Comparison of ENCODE assay signal across 8 mouse cellular contexts in genomic region chr15:101246231-101247154, GRCm38 (mm10). TPM values are rescaled to one million over a fixed set of nuclear protein-coding genes. Genes with fewer than 3 reads are reported as not detected.
DNase-seq lines count a peak whose midpoint lies in the region; ATAC-seq and TF ChIP-seq lines count a peak whose summit lies in the region.

No protein-coding gene starts in this region.

- 1% methylated on average over 55 of the region's 56 CpGs for WGBS in kidney, embryonic 14.5 days
- WGBS in limb, embryonic 15.5 days, result 1% methylated on average over 56 of the region's 56 CpGs

- ATAC-seq in kidney, embryonic 14.5 days (ENCODE audit: low FRiP score, low TSS enrichment), result peak; percentile 98
- peak; percentile 96 for ATAC-seq in limb, embryonic 15.5 days (ENCODE audit: insufficient number of reproducible peaks, low FRiP score, low TSS enrichment, low read depth)

- no peak for TF ChIP-seq POLR2A in bone marrow macrophage, adult 2 months (IDR thresholded peaks at IDR 0.05; ENCODE audit: borderline replicate concordance, low read depth, low read length)
- peak; percentile 66 for TF ChIP-seq POLR2A in embryonic fibroblast, embryonic 13.5 days (IDR thresholded peaks at IDR 0.05; ENCODE audit: low read depth, low read length)

- peak overlapping the region; percentile 58 for H3K9ac ChIP-seq in kidney, embryonic 14.5 days (ENCODE audit: low read depth, low read length)
- H3K9ac ChIP-seq in limb, embryonic 15.5 days, result 0 out of 2 replicates have a peak overlapping the region, but pooled peaks have one; percentile 26

- peak overlapping the region; percentile 81 for H3K27ac ChIP-seq in bone marrow macrophage, adult 2 months (ENCODE audit: insufficient read depth, low read depth, low read length)
- H3K27ac ChIP-seq in embryonic fibroblast, embryonic 13.5 days (ENCODE audit: insufficient read depth, low read length), result peak overlapping the region; percentile 84
- peak overlapping the region; percentile 68 for H3K27ac ChIP-seq in kidney, embryonic 14.5 days (ENCODE audit: low read depth, low read length)
- peak overlapping the region; percentile 95 for H3K27ac ChIP-seq in limb, embryonic 15.5 days

- no peaks in the 10 kb centered on the region for H3K36me3 ChIP-seq in kidney, embryonic 14.5 days (ENCODE audit: control insufficient read depth, insufficient read depth, low read length)
- no peaks in the 10 kb centered on the region for H3K36me3 ChIP-seq in limb, embryonic 15.5 days

- no peaks in the 10 kb centered on the region for H3K27me3 ChIP-seq in kidney, embryonic 14.5 days (ENCODE audit: control insufficient read depth, insufficient read depth, low read length)
- no peaks in the 10 kb centered on the region for H3K27me3 ChIP-seq in limb, embryonic 15.5 days

- peak overlapping the region; percentile 50 for H3K4me2 ChIP-seq in kidney, embryonic 14.5 days (replicated peaks; ENCODE audit: low read depth, low read length)
- peak overlapping the region; percentile 68 for H3K4me2 ChIP-seq in limb, embryonic 15.5 days

- TF ChIP-seq CTCF in bone marrow macrophage, adult 2 months (IDR thresholded peaks at IDR 0.05; ENCODE audit: low read depth, low read length), result no peak
- TF ChIP-seq CTCF in embryonic fibroblast, embryonic 13.5 days (IDR thresholded peaks at IDR 0.05; ENCODE audit: borderline replicate concordance, insufficient read depth, low read length), result no peak

- DNase-seq in 416B (ENCODE audit: low read depth), result peak; percentile 99
- peak; percentile 98 to 99 for DNase-seq in heart, adult 9 months (ENCODE audit: low spot score in 2 of 2)
- DNase-seq in monocyte, adult 2 months (ENCODE audit: low read depth in 1 of 2, low spot score in 2 of 2), result peak; percentile 92 to 93
- peak; percentile 96 to 97 for DNase-seq in spleen, postnatal 36 days (ENCODE audit: low spot score in 2 of 2)

- H3K9me3 ChIP-seq in kidney, embryonic 14.5 days (ENCODE audit: control insufficient read depth, low read length), result no peaks in the 10 kb centered on the region
- H3K9me3 ChIP-seq in limb, embryonic 15.5 days, result no peaks in the 10 kb centered on the region

- peaks cover 40% of the 10 kb centered on the region for H3K4me1 ChIP-seq in bone marrow macrophage, adult 2 months (ENCODE audit: control insufficient read depth, insufficient read depth, low read length)
- H3K4me1 ChIP-seq in embryonic fibroblast, embryonic 13.5 days (ENCODE audit: control insufficient read depth, insufficient read depth, low read length), result peaks cover 2% of the 10 kb centered on the region
- H3K4me1 ChIP-seq in kidney, embryonic 14.5 days (ENCODE audit: control insufficient read depth, insufficient read depth, low read length), result 0 out of 2 replicates have a peak, but pooled peaks cover 3% of the 10 kb centered on the region
- H3K4me1 ChIP-seq in limb, embryonic 15.5 days, result peaks cover 41% of the 10 kb centered on the region

- H3K4me3 ChIP-seq in bone marrow macrophage, adult 2 months (ENCODE audit: insufficient read depth, low read length), result peak overlapping the region; percentile 45
- peak overlapping the region; percentile 34 for H3K4me3 ChIP-seq in embryonic fibroblast, embryonic 13.5 days (ENCODE audit: insufficient read depth, low read length)
- peak overlapping the region; percentile 32 for H3K4me3 ChIP-seq in kidney, embryonic 14.5 days (ENCODE audit: low read length)
- peak overlapping the region; percentile 50 for H3K4me3 ChIP-seq in limb, embryonic 15.5 days

RNA-seq across cellular contexts. Expression of gene Nr4a1, which starts 7.6 kb away (rescaled TPM):
- 8.8 and 8.9 TPM in 2 replicates for polyA plus RNA-seq in bone marrow macrophage, adult 2 months (2012; ENCODE audit: insufficient read depth, insufficient read length, missing spikeins)
- 60.9 and 68.2 TPM in 2 replicates for polyA plus RNA-seq in embryonic fibroblast, embryonic 13.5 days (2011; ENCODE audit: insufficient read length, low read depth, missing spikeins)
- 4.5 and 5.0 TPM in 2 replicates for polyA plus RNA-seq in kidney, embryonic 14.5 days (2014; fragmentation: Nextera tagmentation; extraction: Ambion mirVana)
- polyA plus RNA-seq in limb, embryonic 15.5 days (2015; fragmentation: Nextera tagmentation; extraction: Ambion mirVana), result 14.7 and 18.4 TPM in 2 replicates

RNA-seq across cellular contexts. Expression of gene Grasp, which starts 22.5 kb away (rescaled TPM):
- 0.40 TPM in 1 of 2 replicates, not detected in the other for polyA plus RNA-seq in bone marrow macrophage, adult 2 months (2012; ENCODE audit: insufficient read depth, insufficient read length, missing spikeins)
- polyA plus RNA-seq in embryonic fibroblast, embryonic 13.5 days (2011; ENCODE audit: insufficient read length, low read depth, missing spikeins), result 9.0 and 9.3 TPM in 2 replicates
- 5.0 and 5.7 TPM in 2 replicates for polyA plus RNA-seq in kidney, embryonic 14.5 days (2014; fragmentation: Nextera tagmentation; extraction: Ambion mirVana)
- 5.3 and 7.2 TPM in 2 replicates for polyA plus RNA-seq in limb, embryonic 15.5 days (2015; fragmentation: Nextera tagmentation; extraction: Ambion mirVana)

RNA-seq across cellular contexts. Expression of gene Atg101, which starts 37.6 kb away (rescaled TPM):
- polyA plus RNA-seq in bone marrow macrophage, adult 2 months (2012; ENCODE audit: insufficient read depth, insufficient read length, missing spikeins), result 36.4 and 39.1 TPM in 2 replicates
- 20.4 and 21.3 TPM in 2 replicates for polyA plus RNA-seq in embryonic fibroblast, embryonic 13.5 days (2011; ENCODE audit: insufficient read length, low read depth, missing spikeins)
- polyA plus RNA-seq in kidney, embryonic 14.5 days (2014; fragmentation: Nextera tagmentation; extraction: Ambion mirVana), result 71.8 and 76.5 TPM in 2 replicates
- 69.7 and 69.9 TPM in 2 replicates for polyA plus RNA-seq in limb, embryonic 15.5 days (2015; fragmentation: Nextera tagmentation; extraction: Ambion mirVana)

RNA-seq across cellular contexts. Expression of gene 6030408B16Rik, which starts 46.5 kb away (rescaled TPM):
- polyA plus RNA-seq in bone marrow macrophage, adult 2 months (2012; ENCODE audit: insufficient read depth, insufficient read length, missing spikeins), result not detected in 2 replicates
- not detected in 2 replicates for polyA plus RNA-seq in embryonic fibroblast, embryonic 13.5 days (2011; ENCODE audit: insufficient read length, low read depth, missing spikeins)
- 25.8 and 28.2 TPM in 2 replicates for polyA plus RNA-seq in kidney, embryonic 14.5 days (2014; fragmentation: Nextera tagmentation; extraction: Ambion mirVana)
- 0.50 and 0.84 TPM in 2 replicates for polyA plus RNA-seq in limb, embryonic 15.5 days (2015; fragmentation: Nextera tagmentation; extraction: Ambion mirVana)

Comparison
In these comparisons a context has a peak if more than half of its experiments do, and no peak if none do; other contexts are left out.
1. Peak in every context shown above with its lines: DNase-seq, ATAC-seq, H3K4me3 ChIP-seq and H3K27ac ChIP-seq.